Comparison of ENCODE assay signal across 8 mouse cellular contexts in the genomic region with DNA sequence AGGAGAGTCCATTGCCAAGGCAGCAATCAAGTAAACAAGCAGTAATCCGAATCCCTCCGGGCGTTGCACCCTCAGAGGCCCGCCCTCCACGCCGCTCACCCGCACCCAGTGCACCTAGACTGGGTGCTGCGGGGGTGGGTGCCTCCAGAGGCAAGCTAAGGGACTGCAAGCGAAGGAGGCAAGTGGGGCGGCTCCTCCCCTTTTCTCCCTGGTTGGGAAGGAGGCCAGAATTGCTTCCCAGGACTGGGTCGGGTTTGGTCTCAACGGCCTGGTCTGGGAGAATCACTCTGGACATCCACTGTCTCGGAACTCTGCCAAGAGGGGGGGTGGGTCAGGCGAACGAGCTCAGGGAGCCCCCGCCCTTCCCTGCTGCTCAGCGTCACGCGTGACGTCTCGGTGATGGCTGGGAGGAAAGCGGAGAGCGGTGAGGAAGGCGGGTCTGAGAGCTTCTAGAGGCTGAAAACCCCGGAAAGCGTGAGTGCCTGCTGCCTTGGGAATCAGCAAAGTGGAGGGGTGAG. TPM values are rescaled to one million over a fixed set of nuclear protein-coding genes. Genes with fewer than 3 reads are reported as not detected.
DNase-seq lines count a peak whose midpoint lies in the region; ATAC-seq and TF ChIP-seq lines count a peak whose summit lies in the region.

A gene (plus strand): TSS at position 87 of the 518 bp plus-strand sequence.

- peak within 1 kb of the TSS; percentile 64 for H3K4me2 ChIP-seq in forebrain, embryonic 15.5 days (replicated peaks)
- H3K4me2 ChIP-seq in liver, postnatal 0 days (ENCODE audit: low read depth, low read length), result peak within 1 kb of the TSS; percentile 86
- peak within 1 kb of the TSS; percentile 81 for H3K4me2 ChIP-seq in neural tube, embryonic 13.5 days

- peak; percentile 79 for DNase-seq in ES-CJ7 (ENCODE audit: low read depth, low spot score)
- peak; percentile 94 for DNase-seq in cerebellum, adult 11 months
- DNase-seq in heart, postnatal 14 days, result peak; percentile 94 to 97
- peak; percentile 93 for DNase-seq in layer of hippocampus, adult 11-12 months (ENCODE audit: low spot score)
- peak; percentile 89 for DNase-seq in liver, postnatal 0 days
- DNase-seq in telencephalon, adult 2 months (ENCODE audit: low read depth, low spot score), result peak; percentile 91

- TF ChIP-seq EP300 in liver, postnatal 0 days (IDR thresholded peaks at IDR 0.05; ENCODE audit: low read depth), result no peak

- ATAC-seq in forebrain, embryonic 15.5 days (replicated peaks), result peak; percentile 85
- peak; percentile 88 for ATAC-seq in liver, postnatal 0 days
- ATAC-seq in neural tube, embryonic 13.5 days (ENCODE audit: low read depth), result peak; percentile 88

- H3K27me3 ChIP-seq in forebrain, embryonic 15.5 days, result peaks cover 8% of the 10 kb centered on the region; the same call in 1 of the 2 replicates
- peaks cover 37% of the 10 kb centered on the region for H3K27me3 ChIP-seq in liver, postnatal 0 days (ENCODE audit: insufficient read depth, low read length)
- peaks cover 27% of the 10 kb centered on the region for H3K27me3 ChIP-seq in neural tube, embryonic 13.5 days

- peak; percentile 85 for TF ChIP-seq CTCF in liver, postnatal 0 days (IDR thresholded peaks at IDR 0.05; ENCODE audit: low read depth)

- 1% methylated on average over 26 of the region's 26 CpGs for WGBS in forebrain, embryonic 15.5 days
- WGBS in liver, postnatal 0 days (ENCODE audit: insufficient replicate concordance), result under 1% methylated on average over 26 of the region's 26 CpGs
- 0% methylated on average over 26 of the region's 26 CpGs for WGBS in neural tube, embryonic 13.5 days

- peak within 1 kb of the TSS; percentile 59 for H3K4me3 ChIP-seq in forebrain, embryonic 15.5 days
- H3K4me3 ChIP-seq in liver, postnatal 0 days (ENCODE audit: low read depth, low read length), result peak within 1 kb of the TSS; percentile 59
- H3K4me3 ChIP-seq in neural tube, embryonic 13.5 days, result peak within 1 kb of the TSS; percentile 59

- intact Hi-C loops in heart, postnatal 14 days (cut with DNase I), result no loop called here

- H3K4me1 ChIP-seq in forebrain, embryonic 15.5 days, result peaks cover 42% of the 10 kb centered on the region
- peaks cover 27% of the 10 kb centered on the region for H3K4me1 ChIP-seq in liver, postnatal 0 days (ENCODE audit: insufficient read depth)
- H3K4me1 ChIP-seq in neural tube, embryonic 13.5 days (replicated peaks), result peaks cover 44% of the 10 kb centered on the region

- H3K9me3 ChIP-seq in forebrain, embryonic 15.5 days, result no peaks in the 10 kb centered on the region
- no peaks in the 10 kb centered on the region for H3K9me3 ChIP-seq in liver, postnatal 0 days (ENCODE audit: low read length)
- no peaks in the 10 kb centered on the region for H3K9me3 ChIP-seq in neural tube, embryonic 13.5 days

- H3K36me3 ChIP-seq in forebrain, embryonic 15.5 days, result peaks cover 15% of the 10 kb centered on the region
- H3K36me3 ChIP-seq in liver, postnatal 0 days (replicated peaks; ENCODE audit: insufficient read depth, low read length), result 0 out of 2 replicates have a peak, but pooled peaks cover 2% of the 10 kb centered on the region
- peaks cover 30% of the 10 kb centered on the region for H3K36me3 ChIP-seq in neural tube, embryonic 13.5 days

- peak within 1 kb of the TSS; percentile 97 for H3K27ac ChIP-seq in forebrain, embryonic 15.5 days (replicated peaks)
- peak within 1 kb of the TSS; percentile 87 for H3K27ac ChIP-seq in liver, postnatal 0 days (ENCODE audit: low read depth)
- H3K27ac ChIP-seq in neural tube, embryonic 13.5 days (replicated peaks), result peak within 1 kb of the TSS; percentile 93

- H3K9ac ChIP-seq in forebrain, embryonic 15.5 days (replicated peaks), result peak within 1 kb of the TSS; percentile 67
- H3K9ac ChIP-seq in liver, postnatal 0 days (replicated peaks), result peak within 1 kb of the TSS; percentile 68
- peak within 1 kb of the TSS; percentile 82 for H3K9ac ChIP-seq in neural tube, embryonic 13.5 days

RNA-seq across cellular contexts. Expression of the gene that starts here (rescaled TPM):
- 65.0 and 67.6 TPM in 2 replicates for polyA plus RNA-seq in forebrain, embryonic 15.5 days (2015; fragmentation: Nextera tagmentation; extraction: Ambion mirVana)
- 10 to 100 TPM; 15.7 to 19.1 TPM for total RNA-seq in heart, postnatal 14 days (2021)
- 2.5 and 2.8 TPM in 2 replicates for polyA plus RNA-seq in liver, postnatal 0 days (2015; fragmentation: Nextera tagmentation; extraction: Ambion mirVana)
- 61.0 and 65.3 TPM in 2 replicates for polyA plus RNA-seq in neural tube, embryonic 13.5 days (2015; fragmentation: Nextera tagmentation; extraction: Ambion mirVana)

Comparison
In these comparisons a context has a peak if more than half of its experiments do, and no peak if none do; other contexts are left out.
1. Peak in every context shown above with its lines: DNase-seq, ATAC-seq, H3K4me3 ChIP-seq and H3K27ac ChIP-seq.
2. RNA of the gene that starts here (polyA plus RNA-seq): 61.0 to 65.3 TPM in neural tube, embryonic 13.5 days and 65.0 to 67.6 TPM in forebrain, embryonic 15.5 days; 2.5 to 2.8 TPM in liver, postnatal 0 days; every median in the first group is over 10 times any median in the second.